Mouse (Mus musculus): ENCODE measurements at regions not wholly inside any gene's neighbourhood (a gene's known extent, or its start where the extent isn't known, plus 50 kb on each side); places are given as distances from the start of the nearest gene placed in this dataset.

DNA sequence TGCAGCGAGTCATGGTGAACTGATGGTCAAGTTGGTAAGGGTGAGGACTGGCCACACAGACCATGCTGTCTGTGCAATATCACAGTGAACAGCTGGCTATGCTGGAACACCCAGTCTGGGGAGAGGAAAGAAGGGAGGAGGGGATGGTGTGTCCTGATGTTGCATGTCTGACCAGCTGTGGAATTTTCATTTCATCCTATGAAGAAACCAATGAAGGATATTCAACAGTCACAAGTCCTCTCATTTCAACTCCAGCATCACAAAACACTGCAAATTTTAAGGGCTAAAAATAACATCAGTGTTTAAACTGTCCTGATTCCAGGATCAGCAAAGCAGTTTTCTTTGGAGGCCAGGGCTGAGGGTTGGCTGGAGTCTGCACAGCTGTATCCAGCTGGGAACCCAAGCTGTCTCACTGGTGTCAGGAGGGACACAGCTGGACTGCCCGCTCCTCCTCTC lies 503.7 kb upstream of the Nox3 start:
- Histone ChIP-seq H3K36me3 (no peaks in the 10 kb centered on the region), H3K9ac (no peak overlapping the region), H3K4me3 (no peak overlapping the region), H3K27me3 (no peaks in the 10 kb centered on the region), H3K27ac (peak overlapping the region; percentile 38), H3K4me2 (no peak overlapping the region), H3K9me3 (replicated peaks) (no peaks in the 10 kb centered on the region), H3K4me1 (replicated peaks) (no peaks in the 10 kb centered on the region; the same call in 1 of the 2 replicates)
- ATAC-seq (replicated peaks; ENCODE audit: insufficient number of reproducible peaks, insufficient read depth, low FRiP score, low read depth) = 0 out of 2 replicates have a peak, but pooled peaks have one; percentile 55
- 65% methylated on average over 2 of the region's 2 CpGs for WGBS

DNA sequence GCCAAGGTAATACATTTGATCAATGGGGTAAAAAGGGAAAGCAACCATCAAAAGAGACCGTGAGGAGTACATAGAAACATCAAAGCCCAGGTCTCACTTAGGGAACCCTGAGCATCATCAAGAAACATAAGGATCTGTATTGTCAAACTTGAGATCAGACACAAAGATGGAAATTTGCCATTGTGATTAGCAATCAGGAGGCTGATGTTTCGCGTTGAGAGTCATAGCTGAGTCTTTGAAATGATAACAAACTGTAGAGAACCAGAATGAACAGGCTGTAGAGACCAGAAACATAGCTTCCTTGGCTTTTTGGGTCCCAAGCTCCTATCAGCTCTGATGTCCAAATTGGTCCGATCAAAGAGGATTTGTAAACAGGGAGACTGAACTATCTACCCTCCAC lies 505.2 kb upstream of the Nox3 start:
- Histone ChIP-seq H3K4me3 (no peak overlapping the region), H3K36me3 (no peaks in the 10 kb centered on the region), H3K27me3 (no peaks in the 10 kb centered on the region), H3K27ac (no peak overlapping the region), H3K4me2 (no peak overlapping the region), H3K4me1 (replicated peaks) (no peaks in the 10 kb centered on the region; the same call in 1 of the 2 replicates), H3K9me3 (replicated peaks) (no peaks in the 10 kb centered on the region), H3K9ac (no peak overlapping the region)
- no peak for ATAC-seq (replicated peaks; ENCODE audit: insufficient number of reproducible peaks, insufficient read depth, low FRiP score, low read depth)
- 82% methylated on average over 4 of the region's 4 CpGs for WGBS

DNA sequence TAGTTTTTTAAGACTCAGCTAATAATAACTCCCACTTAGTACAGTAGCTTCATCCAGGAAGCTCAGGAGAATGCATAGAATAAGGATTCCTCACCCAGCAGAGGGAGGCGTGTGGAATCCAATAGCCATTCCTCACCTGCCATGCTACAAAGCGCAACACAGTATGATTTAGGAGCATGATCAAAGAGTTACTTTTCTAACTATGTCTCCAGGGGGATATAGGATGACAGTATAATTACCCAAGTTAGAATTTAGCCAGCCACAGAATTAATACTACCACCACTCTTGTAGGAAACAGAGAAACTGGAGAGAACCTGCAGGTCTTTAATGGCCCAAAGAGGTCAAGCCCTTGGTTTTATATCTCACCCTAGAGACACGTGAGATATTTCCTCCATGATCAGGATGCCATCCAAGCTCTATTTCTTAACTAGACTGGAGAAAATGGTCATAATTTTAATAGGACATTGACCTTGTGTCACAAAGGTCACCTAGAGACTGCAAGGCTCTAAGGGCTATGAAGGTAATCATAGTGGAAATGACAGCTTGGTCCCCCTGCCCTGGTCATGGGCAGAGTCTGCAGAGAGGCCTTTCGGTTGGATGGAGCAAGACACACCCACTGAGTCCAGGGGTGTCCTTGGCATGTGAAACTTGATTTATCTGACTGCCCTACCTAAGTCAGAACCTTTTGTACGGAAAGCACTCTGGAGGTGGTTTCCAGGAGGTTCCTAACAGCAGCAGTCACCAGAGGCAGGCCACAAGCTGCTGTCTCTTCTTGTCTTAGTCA lies 512.3 kb upstream of the Nox3 start:
- 85% methylated on average over 5 of the region's 5 CpGs for WGBS
- H3K9me3 ChIP-seq (replicated peaks) = no peaks in the 10 kb centered on the region
- no peak for ATAC-seq (replicated peaks; ENCODE audit: insufficient number of reproducible peaks, insufficient read depth, low FRiP score, low read depth)
- no peaks in the 10 kb centered on the region for H3K4me1 ChIP-seq (replicated peaks)
- no peak overlapping the region for H3K4me2 ChIP-seq
- H3K27me3 ChIP-seq = no peaks in the 10 kb centered on the region
- H3K9ac ChIP-seq = no peak overlapping the region
- H3K4me3 ChIP-seq = no peak overlapping the region
- H3K36me3 ChIP-seq = no peaks in the 10 kb centered on the region
- no peak overlapping the region for H3K27ac ChIP-seq

DNA sequence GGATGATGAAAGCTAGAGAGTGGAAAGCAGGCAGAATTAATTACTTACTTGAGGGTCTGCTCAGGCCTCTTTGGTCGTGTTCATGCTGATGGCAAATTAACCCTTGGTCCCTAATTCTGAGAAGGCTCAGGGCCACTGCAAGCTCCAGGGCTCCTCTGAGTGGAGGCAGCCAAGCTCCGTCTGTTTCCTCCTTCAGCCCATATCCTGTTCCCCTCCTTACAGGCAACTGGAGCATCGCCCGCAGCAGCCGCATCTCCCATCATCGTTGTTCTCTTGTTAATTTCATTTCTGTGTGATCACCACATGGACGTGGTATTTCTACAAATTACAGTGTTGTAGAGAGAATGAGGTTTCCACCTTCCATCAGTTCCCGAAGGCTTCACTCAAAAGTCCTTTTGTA lies 513.6 kb upstream of the Nox3 start:
- 70% methylated on average over 8 of the region's 8 CpGs for WGBS
- no peak overlapping the region for H3K9ac ChIP-seq
- no peak overlapping the region for H3K4me3 ChIP-seq
- no peak overlapping the region for H3K27ac ChIP-seq
- H3K4me2 ChIP-seq = no peak overlapping the region
- no peaks in the 10 kb centered on the region for H3K9me3 ChIP-seq (replicated peaks)
- no peaks in the 10 kb centered on the region for H3K4me1 ChIP-seq (replicated peaks)
- H3K36me3 ChIP-seq = no peaks in the 10 kb centered on the region
- H3K27me3 ChIP-seq = no peaks in the 10 kb centered on the region
- no peak for ATAC-seq (replicated peaks; ENCODE audit: insufficient number of reproducible peaks, insufficient read depth, low FRiP score, low read depth)

DNA sequence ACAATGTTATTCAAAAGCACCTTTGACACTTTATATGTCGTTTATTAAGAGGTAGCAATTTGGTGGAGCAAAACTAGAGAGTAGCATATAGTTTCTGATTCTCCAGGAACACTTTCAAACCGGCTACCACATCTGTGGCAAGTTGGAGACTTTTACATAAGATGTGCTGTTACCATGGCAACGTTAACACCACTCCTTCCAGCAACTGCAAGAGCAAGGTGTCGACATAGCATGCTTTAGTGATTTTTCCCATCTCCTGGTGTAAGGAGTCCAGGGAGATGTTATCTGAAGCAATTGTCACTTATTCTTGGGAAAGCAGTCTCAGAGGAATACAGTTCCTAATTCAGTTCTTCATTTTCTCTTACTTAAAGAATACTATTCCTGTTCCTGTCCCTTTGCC lies 516.5 kb upstream of the Nox3 start:
- WGBS = 50% methylated on average over 4 of the region's 4 CpGs
- Histone ChIP-seq H3K4me2 (no peak overlapping the region), H3K27ac (no peak overlapping the region), H3K4me1 (replicated peaks) (no peaks in the 10 kb centered on the region), H3K4me3 (no peak overlapping the region), H3K9me3 (replicated peaks) (no peaks in the 10 kb centered on the region), H3K27me3 (no peaks in the 10 kb centered on the region), H3K36me3 (no peaks in the 10 kb centered on the region), H3K9ac (no peak overlapping the region)
- no peak for ATAC-seq (replicated peaks; ENCODE audit: insufficient number of reproducible peaks, insufficient read depth, low FRiP score, low read depth)

DNA sequence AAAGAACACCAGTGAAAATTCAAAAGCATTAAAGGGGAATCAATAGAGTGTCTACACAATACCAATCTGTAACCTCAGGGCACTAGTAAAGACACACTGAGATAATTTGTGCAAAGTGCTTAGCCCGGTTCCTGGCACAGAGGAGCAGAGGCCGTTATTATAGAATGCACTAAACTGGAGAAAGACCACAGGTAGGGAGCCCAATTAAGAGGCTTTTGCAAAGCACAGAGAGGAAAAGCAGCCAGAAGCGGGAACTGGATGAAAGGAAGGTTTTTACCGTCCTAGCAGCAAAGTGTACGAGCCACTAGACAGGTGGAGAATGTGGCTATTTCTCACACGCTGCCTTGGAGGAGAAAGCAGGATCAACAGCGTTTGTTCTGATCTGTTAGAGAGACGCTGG lies 518.9 kb upstream of the Nox3 start:
- WGBS = 73% methylated on average over 8 of the region's 8 CpGs
- Histone ChIP-seq H3K4me3 (no peak overlapping the region), H3K27me3 (no peaks in the 10 kb centered on the region), H3K9me3 (replicated peaks) (no peaks in the 10 kb centered on the region), H3K27ac (no peak overlapping the region), H3K36me3 (no peaks in the 10 kb centered on the region), H3K4me1 (replicated peaks) (0 out of 2 replicates have a peak, but pooled peaks cover 1% of the 10 kb centered on the region), H3K4me2 (no peak overlapping the region), H3K9ac (no peak overlapping the region)
- ATAC-seq (replicated peaks; ENCODE audit: insufficient number of reproducible peaks, insufficient read depth, low FRiP score, low read depth) = no peak

DNA sequence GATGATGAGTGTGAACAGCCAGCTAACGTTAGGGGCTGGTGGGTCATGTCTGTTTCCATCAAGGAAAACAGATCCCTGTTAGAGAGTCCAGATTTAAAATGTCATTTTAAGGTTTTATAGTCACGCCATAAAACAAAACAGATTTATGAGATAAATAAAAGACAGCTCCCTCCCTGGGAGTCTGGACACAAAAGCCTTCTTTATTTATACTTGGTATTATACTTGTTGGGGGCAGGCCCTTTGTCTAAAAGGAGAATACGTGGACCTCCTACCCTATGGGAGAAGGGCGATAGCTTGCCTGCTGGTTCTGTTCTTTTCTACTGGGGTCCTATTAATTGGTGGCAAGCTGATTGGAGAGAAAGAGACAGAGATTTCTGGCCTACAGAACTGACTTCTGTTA lies 520.1 kb upstream of the Nox3 start:
- WGBS = 75% methylated on average over 4 of the region's 4 CpGs
- Histone ChIP-seq H3K27ac (no peak overlapping the region), H3K9ac (no peak overlapping the region), H3K9me3 (replicated peaks) (no peaks in the 10 kb centered on the region), H3K4me2 (no peak overlapping the region), H3K4me1 (replicated peaks) (peaks cover 8% of the 10 kb centered on the region), H3K4me3 (no peak overlapping the region), H3K27me3 (no peaks in the 10 kb centered on the region), H3K36me3 (no peaks in the 10 kb centered on the region)
- no peak for ATAC-seq (replicated peaks; ENCODE audit: insufficient number of reproducible peaks, insufficient read depth, low FRiP score, low read depth)

DNA sequence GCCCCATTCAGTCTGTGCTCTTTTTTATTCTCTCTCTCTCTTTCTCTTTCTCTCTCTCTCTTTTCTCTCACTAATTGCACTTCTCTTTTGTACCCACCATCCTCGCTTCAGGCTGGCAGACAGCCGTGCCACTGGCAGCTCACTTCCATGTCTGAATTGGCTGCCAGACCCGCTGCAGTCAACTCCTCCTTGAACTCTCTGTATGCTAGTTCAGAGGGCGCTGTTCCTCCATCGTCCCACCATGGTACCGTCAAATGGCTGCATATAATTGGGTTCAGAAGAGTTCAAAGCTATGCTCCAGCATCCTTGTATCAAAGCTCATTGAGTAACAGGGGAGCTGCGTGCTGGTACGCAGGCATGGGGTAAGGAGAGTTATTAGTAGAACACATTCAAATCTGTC lies 520.7 kb upstream of the Nox3 start:
- no peak overlapping the region for H3K27ac ChIP-seq
- H3K36me3 ChIP-seq = no peaks in the 10 kb centered on the region
- H3K4me2 ChIP-seq = no peak overlapping the region
- no peak overlapping the region for H3K4me3 ChIP-seq
- no peak overlapping the region for H3K9ac ChIP-seq
- H3K9me3 ChIP-seq (replicated peaks) = no peaks in the 10 kb centered on the region
- no peak for ATAC-seq (replicated peaks; ENCODE audit: insufficient number of reproducible peaks, insufficient read depth, low FRiP score, low read depth)
- peaks cover 13% of the 10 kb centered on the region for H3K4me1 ChIP-seq (replicated peaks)
- 87% methylated on average over 8 of the region's 8 CpGs for WGBS
- no peaks in the 10 kb centered on the region for H3K27me3 ChIP-seq

DNA sequence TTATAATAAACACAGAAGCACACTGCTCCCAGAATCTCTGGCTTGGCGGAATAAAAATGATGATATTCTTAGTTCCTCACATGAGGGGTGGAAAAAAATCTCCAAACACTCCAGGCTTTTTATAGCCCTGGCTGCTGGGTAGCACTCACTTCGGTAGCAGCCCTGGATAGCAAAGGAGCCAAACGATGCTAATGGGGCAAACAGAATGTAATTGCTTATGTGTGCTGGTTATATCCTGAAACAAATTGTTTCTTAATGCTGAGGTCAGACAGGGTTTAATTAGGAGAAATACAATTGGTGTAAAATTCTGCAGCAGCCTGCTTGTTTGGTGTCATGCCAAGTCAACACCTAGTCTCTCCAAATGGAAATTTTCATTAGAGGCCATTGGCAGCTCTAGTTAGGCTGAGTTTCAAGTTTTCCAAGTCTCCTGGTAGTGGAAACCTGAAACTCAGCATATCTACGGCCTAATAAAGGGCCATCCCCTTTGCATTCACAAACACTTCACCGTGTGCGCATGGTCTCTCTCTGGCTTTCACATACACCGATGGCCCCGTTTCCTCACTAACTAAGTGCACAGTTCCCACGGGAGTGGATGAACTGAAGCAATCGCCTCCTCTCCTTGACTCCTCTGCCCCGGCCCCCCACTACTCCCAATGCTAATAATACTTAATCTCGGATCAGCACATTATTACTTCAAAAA lies 524.8 kb upstream of the Nox3 start:
- peak overlapping the region; percentile 41 for H3K4me2 ChIP-seq
- 40% methylated on average over 12 of the region's 12 CpGs for WGBS
- ATAC-seq (replicated peaks; ENCODE audit: insufficient number of reproducible peaks, insufficient read depth, low FRiP score, low read depth) = 0 out of 2 replicates have a peak, but pooled peaks have one; percentile 35

DNA sequence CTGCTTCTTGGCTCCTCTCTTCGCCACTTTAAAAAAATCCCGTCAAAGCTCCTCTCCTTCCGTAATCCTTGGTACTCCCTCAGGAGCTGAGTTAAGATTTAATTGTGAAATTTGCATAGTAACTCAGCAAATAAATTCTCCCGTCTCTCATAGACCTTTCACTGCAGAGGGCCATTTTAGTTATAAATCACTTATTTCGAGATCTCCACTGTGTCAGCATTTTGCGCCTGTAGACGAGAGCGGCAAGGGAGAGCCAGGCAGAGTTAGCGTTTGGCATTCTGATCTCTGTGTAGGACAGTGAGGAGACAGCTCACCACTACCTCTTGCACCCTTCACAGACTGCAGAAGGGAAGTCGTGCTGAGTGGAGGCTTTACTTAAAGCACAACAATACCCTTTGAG lies 531.8 kb upstream of the Nox3 start:
- WGBS = 73% methylated on average over 10 of the region's 10 CpGs
- Histone ChIP-seq H3K27ac (no peak overlapping the region), H3K4me3 (no peak overlapping the region), H3K27me3 (no peaks in the 10 kb centered on the region), H3K4me1 (replicated peaks) (0 out of 2 replicates have a peak, but pooled peaks cover 5% of the 10 kb centered on the region), H3K36me3 (no peaks in the 10 kb centered on the region), H3K9me3 (replicated peaks) (no peaks in the 10 kb centered on the region), H3K4me2 (no peak overlapping the region), H3K9ac (no peak overlapping the region)
- no peak for ATAC-seq (replicated peaks; ENCODE audit: insufficient number of reproducible peaks, insufficient read depth, low FRiP score, low read depth)

More for the DNA sequence above, 524.8 kb upstream of the Nox3 start:
- Histone ChIP-seq H3K36me3 (no peaks in the 10 kb centered on the region), H3K27ac (peak overlapping the region; percentile 83), H3K27me3 (no peaks in the 10 kb centered on the region), H3K9ac (no peak overlapping the region), H3K9me3 (replicated peaks) (no peaks in the 10 kb centered on the region), H3K4me3 (no peak overlapping the region), H3K4me1 (replicated peaks) (peaks cover 13% of the 10 kb centered on the region)

DNA sequence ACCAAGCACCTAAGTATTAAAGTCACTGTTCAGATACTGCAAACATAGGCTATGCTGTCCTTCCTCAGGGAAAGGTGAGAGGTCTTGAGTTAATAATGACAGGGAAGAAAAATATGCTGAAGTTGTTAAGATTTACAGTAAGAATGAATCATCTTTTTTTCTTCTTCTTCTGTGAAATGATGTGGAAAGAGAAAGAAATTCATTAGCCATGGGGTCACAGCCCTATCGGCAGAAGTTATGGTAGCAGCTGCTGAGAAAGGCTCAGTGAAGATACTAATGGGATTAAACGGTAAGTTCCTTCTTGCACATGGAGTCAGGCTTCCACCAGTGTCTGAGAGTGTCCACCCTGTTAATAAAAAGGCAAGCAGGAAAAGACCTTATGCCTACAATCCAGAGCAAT lies 533.9 kb upstream of the Nox3 start:
- Histone ChIP-seq H3K9ac (no peak overlapping the region), H3K9me3 (replicated peaks) (no peaks in the 10 kb centered on the region), H3K4me2 (no peak overlapping the region), H3K27me3 (no peaks in the 10 kb centered on the region), H3K36me3 (no peaks in the 10 kb centered on the region), H3K27ac (no peak overlapping the region), H3K4me1 (replicated peaks) (0 out of 2 replicates have a peak, but pooled peaks cover 5% of the 10 kb centered on the region), H3K4me3 (no peak overlapping the region)
- ATAC-seq (replicated peaks; ENCODE audit: insufficient number of reproducible peaks, insufficient read depth, low FRiP score, low read depth) = no peak
- 77% methylated on average over 2 of the region's 2 CpGs for WGBS
